Mouse (Mus musculus) thymus, postnatal 0 days (tissue): ENCODE measurements at regions not wholly inside any gene's neighbourhood (a gene's known extent, or its start where the extent isn't known, plus 50 kb on each side); places are given as distances from the start of the nearest gene placed in this dataset.

Experiments
- DNase-seq: peaks from one replicate; pipeline ENCODE4 v3.0.0-alpha.2; 2015; ENCODE audit warnings: low spot score

DNA sequence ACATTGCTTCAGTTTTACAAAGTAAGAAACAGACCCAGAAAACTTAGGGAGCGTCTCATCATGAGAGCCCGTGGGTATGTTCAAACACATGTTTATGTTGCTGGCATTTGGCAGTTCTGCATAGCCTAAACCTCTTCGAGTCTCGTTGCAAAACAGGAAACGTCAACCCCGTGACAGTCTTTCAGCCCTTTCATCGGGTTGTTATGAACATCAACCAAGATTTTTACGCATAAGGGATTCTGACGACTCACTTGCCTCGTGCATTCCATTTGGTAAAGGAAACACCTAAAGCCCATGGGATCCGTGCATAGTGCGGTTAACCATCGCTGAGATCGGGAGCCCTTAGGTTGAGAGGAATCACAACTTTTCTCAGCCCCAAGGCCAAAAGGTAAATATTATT lies 115.7 kb downstream of the Gpam start:
- no peak for DNase-seq

DNA sequence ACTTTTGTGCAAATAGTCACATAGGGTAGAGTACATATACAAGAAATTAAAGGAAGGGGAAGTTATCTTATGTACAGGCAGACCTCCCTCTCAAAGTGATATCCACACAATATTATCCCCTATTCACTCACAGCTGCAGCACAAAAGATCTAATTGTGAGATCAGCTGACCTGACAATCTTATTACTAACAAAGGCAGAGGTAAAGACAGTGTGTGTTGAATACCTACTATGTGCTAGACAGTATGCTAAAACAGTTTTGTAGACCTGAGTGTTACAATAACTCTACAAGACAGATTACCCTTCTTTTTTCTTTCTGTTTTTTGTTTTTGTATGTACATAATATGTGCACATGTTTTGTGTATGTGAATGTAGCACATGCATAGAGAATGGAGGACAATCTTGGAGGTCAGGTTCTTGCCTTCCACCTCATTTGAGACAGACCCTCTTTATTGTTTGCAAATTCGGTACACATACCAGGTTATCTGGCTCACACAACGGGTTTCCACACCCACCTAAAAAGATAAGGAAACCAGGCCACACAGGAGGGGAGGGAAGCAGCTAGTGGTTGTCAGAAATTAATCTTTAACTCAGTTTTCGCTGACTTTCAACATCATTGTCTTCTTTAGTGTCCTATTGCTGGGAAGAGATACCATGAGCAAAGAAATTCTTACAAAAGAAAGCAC lies 118.4 kb downstream of the Gpam start:
- no peak for DNase-seq

DNA sequence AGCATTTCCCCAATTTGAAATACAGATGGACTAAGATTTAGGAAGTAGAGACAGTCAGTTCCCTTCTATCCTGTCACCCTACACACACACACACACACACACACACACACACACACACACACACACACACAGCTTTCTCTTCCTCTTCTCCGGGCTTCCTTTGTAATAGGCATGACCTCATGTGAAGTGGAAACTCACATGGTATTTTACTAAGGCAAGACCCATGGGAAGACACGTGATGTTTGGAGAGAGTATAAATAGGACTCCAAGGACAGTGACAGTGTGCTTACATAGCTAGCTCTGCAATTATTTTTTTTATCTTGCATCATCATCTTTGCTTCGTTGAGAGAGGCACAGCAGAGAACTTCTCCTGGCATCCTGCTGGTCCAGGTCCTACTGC lies 137.1 kb downstream of the Gpam start:
- no peak for DNase-seq

DNA sequence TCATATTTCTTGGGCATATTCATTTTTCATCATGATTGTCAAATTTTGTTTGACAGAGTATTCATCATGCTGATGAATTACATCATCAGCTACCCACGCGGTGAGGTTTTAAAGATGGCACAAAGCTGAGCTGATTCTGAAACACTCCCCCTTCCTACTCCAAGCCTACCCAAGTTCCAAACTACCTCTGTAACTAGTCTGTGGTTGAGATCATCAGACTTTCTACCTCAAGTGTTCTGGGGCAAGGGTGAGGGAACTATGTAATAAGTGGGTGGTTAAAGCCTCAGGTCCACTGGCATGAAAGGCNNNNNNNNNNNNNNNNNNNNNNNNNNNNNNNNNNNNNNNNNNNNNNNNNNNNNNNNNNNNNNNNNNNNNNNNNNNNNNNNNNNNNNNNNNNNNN lies 142.5 kb downstream of the Gpam start:
- DNase-seq: no peak

DNA sequence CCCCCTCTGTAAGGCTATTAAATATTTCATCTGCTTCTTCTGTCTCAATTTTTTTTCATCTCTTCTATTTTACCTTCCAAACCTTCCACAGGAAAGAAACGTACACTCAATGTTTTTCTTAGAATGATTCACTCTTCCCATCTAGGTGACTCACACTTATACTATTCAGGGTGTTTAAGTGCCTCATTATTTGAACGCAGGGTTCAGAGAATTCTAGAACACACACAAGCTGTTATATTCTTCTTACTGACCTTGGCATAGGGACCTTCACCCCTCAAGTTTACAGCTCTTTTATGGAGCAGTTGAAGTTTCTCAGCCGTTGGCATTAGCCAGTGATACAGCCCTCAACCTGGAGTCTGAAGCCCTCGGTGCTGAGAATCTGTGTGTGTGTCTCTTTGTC lies 144.2 kb downstream of the Gpam start:
- no peak for DNase-seq

DNA sequence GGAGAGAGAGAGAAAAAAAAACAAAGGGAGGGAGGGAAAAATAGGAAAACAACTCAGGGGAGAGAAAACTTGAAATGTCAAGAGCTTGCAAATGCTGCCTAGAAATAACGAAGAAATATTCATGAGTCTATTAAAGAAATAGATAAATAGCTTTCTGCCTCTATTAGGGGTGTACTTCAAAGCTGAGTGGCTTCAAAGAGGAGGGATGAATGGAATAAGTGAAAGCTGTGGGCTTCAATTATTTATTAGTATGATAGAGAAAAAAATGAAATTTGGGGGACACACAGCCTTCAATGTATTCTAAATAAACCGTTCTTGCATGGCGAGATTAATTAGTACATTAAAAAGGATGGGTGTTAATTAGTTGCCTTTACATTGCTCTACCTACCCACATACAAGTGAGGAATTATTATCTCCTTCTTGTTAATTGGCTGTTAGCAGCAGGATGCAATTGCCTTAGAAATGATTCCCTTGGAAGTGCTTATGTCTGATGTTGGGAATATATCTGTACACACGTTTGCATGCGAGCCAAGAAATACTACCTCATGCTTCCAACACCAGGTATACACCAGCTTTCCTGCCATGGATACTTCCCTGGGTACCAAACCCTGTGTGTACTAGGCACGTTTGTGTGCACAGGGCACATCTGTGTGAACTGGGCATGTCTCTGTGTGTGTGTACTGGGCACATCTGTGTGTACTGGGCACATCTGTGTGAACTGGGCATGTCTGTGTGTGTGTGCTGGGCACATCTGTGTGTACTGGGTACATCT lies 155.4 kb downstream of the Gpam start:
- no peak for DNase-seq

DNA sequence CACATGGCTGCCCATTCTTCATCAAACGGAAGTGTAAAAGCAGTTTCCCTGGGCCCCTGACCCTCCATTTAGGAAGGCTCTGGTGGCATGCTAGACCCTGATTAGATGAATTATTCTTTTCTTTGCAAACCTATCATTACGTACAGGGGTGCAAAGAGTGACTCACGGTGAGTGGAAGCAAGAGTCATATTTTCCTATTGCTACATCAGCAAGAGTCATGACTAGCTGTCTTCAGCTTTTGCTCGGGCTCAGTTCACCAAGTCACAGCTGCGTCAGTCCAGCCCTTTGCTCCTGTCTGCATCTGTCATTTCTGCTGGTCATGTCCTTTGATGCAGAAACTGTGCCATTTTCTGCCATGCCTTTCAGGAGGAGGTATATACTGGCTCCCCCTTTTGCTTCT lies 168.7 kb downstream of the Gpam start:
- DNase-seq: no peak

DNA sequence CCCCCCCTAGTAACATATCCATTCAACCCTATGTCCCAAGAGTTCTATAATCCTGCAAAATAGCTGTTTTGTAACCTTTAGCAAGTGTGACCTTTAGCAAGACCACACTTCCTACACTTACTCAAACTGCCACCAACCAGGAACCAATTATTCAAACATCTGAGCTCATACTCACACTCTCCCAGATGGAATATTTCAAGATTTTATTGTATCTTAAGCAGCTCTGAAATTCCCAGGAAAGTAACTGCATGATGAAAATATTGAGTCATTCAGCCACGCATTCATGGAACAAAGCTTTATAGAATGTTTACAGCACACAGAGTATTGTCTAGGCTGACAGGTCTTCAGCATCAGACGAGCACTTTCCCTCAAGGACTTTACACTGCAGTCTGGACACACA lies 171.9 kb downstream of the Gpam start:
- DNase-seq: no peak

DNA sequence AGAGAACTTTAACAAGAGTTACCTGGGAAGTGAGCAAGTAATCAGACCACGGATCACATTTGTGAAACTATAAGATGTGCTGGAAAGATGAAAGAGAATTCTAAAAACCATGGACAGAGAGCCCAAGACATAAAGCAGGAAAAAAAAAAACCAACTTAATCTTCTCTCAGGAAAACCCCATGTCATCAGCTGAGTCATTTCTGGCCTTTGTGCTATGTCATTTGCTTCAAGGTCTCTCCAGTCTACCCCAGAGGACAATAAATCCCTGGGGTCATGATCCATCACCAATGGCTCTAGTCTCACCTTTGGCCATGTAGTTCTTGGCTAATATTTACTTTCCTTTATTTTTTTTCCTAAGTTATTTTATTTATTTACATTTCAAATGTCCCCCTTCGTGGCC lies 174.5 kb downstream of the Gpam start:
- DNase-seq: no peak

DNA sequence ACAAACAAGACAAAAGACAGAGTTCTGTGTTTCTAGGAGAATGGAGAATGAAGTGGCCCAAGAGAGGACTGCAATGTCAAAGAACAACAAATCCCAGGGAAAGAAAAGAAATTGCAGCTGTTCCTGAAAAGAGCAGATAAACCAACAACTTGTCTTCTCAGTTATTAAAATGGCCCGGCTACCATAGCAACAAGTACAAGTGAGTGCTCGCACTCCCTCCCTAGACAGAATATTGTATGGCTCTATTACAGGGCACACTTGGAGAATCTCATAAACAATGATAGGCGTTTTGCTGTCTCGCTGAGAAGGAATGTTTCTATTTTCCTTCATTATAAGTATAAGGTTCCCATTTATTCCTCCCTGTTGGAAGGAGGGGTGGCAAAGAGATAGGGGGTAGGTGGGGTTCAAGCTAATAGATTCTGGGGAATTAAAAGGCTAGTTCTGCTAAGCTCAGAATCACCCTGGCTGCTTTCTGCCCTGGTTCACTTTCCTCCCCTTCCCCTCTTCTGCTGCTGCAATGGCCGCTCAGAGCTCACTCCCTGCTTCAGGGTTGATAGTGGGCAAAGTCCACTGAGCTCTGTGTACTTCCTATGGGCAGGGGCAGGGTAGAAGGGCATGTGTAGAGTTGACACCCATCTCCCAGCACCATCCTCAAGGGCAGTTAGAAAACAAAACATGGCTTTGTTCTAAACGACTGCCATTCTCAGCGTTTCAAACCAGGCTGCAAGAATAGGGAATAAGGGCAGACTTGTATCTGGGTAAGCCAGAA lies 178.5 kb downstream of the Gpam start:
- DNase-seq: no peak

DNA sequence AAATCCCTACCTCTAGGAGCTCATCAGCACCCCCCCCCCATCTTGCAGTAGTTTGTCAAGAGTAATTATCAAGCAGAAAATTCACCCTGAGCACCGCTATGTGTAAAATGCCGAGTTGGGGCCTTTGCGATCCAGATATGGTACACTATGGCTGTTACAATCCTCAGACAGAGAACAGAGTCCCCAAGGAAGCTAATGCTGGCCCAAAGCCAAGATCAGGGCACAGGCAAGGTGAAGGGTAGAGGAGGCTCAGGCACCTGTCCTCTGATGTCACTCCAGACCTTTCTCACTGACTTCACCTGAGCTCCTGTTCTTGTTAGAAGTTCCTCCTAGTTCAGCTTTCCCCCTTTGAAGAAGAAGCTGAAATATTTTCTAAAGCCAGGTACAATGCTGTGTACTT lies 179.5 kb downstream of the Gpam start:
- DNase-seq: no peak

DNA sequence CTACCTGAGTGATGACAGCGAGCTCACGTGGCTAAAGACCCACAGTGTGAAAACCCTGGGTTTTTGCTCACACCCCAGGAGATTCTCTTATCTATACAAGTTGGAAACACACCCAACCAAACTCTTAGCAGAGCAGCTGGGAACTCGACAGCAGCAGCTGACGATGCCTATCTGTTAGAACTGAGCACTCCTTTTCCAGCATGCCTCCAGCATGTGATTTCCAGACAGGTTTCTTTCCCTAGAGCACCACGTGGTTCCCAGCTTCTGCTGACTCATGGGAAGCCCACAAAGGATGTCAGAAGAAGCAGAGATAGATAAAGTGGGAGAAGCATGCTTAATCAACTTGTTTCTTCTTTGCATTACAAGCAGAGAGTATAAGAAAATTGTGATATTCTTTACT lies 194.5 kb downstream of the Gpam start:
- DNase-seq: no peak

DNA sequence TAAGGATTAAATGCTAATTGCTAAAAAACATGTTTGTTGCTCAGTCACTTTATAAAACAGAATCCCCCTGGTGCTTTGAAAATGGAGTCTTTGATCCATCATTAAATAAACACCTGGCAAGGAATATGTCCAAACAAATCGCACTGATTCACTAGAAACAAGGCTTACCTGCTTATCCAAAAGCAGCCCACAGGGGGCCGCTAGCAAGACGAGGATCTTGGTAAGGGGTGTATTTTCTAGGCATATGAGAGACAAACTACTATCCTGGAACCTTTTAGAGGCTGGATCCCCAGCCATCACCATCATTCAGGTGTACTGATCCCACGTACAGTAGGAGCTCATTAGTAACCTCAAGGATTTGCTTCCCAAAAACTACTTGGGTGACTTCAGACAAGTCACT lies 201.2 kb downstream of the Gpam start:
- no peak for DNase-seq

DNA sequence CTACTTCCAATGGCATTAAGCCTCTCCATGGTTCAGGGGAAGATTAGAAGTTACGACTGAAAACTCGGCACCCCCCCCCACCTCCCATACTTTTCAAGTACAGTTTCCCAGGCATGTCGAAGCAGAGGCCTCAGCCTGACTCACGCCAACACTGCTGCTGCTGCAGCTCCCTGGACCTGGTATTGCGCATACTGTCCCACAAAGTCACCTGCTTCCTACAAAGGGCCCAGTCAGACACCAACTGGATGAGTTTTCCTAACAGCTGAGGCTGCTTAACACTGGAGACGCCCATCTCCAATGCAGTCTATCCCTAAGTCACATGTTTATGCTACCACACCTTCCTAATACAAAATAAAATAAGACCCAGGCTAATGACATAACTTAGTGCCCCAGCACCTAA lies 207.4 kb downstream of the Gpam start:
- no peak for DNase-seq

DNA sequence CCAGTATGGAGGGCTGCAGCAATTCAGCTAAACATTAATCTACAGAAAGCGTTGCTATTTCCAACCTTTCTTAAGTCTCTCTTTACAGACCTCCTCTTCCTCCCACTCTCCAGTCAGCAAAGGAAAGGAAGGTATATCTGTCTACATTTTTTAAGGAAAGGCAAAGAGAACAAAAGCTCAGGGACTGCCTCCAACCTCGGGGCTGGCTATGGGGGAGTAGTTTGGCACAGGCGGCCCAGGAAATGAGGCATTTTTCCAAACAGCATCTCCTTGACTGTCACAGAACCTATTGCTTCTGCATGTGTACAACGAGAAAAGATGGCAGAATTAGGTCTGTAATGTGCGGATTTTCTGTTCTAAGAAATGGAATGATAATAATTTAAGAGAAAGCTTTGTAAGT lies 233.4 kb downstream of the Gpam start:
- DNase-seq: no peak

DNA sequence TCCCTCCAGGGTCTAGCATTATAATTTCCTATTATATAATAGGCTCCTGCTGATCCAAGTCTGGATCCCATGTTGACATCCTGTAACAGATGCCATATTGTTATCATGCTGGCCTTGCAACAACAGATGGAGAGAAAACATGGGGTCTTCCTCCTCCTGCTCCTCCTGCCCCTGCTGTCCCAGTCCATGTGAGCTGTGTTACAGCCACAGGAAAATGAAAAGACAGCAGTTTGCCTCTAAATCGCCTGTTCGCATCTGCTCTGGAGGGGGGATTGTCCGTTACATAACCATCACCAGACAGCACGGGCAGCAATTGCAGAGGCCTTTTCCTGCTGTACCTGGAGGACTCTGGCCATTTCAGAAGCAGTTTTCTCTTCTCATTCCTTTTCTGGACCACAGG lies 260.0 kb downstream of the Gpam start:
- no peak for DNase-seq

DNA sequence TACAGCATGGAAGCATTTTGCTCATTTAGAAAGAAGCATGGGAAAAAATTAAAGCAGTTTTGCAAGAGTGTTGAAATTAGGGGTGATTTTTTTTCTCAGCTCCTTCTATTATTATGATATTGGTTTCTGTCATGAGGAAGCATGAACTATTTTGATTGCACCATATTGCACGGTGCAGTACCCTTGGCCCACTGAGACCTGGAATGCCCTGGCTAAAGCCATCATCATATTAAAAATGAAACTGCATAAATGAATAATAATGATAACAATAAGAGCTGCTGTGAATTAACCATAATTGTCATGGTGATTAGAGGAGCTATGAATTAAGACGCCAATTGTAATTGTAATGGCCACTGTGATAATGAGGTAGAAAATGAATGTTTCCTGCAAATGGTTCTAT lies 271.8 kb downstream of the Gpam start:
- no peak for DNase-seq

DNA sequence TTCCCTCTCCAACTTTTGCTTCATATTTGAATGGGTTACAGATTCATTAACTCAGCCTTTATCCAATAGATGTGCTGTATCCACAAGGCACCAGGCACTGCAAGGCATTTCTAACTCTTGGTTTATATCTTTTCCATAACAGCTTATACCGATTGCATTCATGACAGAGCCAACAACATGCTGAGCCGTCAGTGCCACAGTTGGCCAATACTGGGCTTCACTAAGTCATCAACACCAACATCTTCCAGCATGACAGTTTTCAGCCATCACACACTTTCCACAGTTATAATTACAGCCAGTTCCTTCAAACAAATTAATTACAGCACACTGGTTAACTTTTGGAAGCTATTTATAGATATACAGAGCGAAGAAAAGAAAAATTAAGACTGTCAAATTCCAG lies 288.8 kb downstream of the Gpam start:
- no peak for DNase-seq

DNA sequence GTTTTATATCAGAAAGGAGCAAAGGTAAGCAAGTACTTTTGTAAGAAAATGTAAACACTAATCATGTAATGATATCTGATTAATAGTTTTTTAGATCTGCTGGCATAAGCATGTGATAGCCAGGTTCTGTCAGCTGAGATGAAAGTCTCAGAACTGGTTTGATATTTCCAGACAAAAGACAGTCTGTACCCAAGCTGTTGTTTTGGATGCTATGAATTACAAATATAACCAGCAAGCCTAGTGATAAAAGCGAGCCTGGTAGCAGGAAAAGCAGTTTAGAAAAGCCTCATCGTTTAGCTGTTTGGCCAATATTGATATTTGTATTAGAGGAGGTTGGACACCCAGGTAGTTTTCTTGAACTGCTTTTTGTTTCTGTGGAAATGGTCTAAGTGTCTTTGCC lies 290.6 kb downstream of the Gpam start:
- no peak for DNase-seq

DNA sequence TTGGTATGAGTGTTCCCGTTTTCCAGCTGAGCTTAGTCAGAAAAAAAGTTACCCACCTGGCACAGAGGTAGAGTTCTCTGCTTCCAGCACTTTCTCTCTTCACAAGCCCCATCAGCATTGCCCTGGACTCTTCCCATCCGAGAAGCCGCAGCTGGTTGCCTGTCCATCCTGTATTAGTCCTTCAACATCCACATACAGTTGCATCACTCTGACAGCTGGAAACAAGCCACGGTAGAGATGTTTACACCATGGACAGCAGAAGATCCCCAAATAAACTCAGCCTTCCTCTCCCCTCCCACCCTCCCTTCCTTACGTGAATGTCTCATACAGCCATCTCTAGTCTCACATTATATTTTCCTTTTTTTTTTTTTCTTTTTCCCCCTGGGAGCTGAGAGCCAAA lies 304.9 kb downstream of the Gpam start:
- DNase-seq: no peak

DNA sequence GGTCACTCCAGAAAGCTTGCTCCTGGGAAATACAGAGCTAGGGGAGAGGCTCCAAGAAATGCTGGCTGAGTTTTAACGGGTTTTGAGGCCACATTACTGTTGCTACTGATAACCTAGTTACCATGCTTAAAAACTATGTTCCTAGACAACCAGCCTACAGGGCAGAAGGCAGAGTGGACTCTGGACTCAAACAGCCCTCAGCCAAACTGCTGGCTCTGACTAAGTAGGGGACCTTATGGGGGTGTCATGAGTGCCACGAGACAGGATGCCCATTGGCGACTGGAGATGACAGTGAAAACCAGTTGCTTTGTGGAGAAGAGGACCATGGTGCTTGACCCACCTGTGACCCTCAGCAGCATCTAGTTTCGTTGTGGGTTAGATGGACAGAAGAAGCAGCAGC lies 306.5 kb downstream of the Gpam start:
- DNase-seq: no peak

DNA sequence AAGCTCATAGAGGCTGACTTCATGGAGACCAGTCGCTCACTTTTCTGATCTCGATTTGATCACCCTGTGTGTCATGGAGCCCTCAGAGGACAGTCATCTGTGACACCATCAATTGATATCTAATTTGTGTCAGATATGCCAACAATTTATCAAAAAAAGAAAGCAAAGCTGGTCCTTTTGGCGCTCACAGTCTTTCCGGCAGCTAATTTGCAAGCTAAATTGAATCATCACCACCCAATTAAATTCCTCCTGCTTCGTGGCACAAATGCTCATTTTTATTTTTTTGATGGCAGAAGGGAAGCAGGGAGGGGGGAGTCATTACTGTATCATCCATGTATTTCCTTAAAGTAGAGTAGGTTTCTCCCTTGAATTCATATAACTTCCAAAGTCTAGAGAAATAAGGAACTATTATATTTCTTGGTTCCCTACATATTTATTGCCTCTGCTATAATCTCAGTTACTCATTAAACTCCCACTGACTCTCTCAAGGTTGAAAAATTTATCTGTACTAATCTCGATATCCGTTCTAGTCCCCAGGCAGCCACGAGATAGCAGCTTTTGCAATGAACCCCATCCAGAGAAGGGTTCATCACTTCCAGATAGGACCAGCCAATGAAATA lies 325.8 kb downstream of the Gpam start:
- DNase-seq: no peak
